Mouse (Mus musculus): ENCODE data around the gene Mgat5.

DNA sequence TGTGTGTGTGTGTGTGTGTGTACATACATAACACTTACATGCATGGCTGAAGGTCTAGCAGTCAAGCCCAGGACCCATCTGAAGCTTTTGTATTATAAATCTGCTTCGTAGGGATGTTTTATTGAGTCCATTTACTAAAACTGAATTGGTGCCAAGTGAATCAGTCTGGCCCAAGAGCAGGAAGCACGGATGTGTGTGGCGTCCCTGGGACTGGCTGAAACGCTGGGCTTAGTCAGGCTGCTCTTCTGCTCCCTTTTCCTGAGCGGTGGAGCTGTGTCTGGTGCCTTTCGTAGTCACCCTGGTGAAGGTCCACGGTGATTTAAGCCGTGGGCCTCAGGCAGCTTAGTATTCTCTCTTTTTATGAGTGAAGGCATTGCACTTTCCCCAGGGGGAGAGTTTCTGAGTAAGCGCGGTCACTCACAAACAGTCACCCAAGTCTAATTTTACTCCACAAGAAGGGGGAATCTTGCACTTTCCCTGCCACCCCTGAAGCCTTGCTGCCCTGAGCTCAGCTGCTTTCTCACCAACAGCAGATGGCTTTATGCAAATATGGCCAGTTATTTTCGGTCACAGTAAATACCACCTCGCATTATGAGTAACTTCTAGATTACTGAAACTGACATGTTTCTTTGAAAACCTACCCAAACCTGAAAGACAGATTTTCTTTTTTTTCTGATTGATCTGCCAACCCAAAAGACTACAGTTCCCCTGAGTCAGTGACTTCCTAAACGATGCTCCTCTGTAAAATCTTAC, 176.1 kb downstream of the Mgat5 start:
- no peak for TF ChIP-seq CTCF (IDR thresholded peaks at IDR 0.05; ENCODE audit: low read depth, low read length)
- no peak for TF ChIP-seq GATA1 (IDR thresholded peaks at IDR 0.05; ENCODE audit: borderline replicate concordance, low read length)
- TF ChIP-seq TAL1 (conservative IDR thresholded peaks at IDR 0.05; ENCODE audit: low read depth, low read length) = no peak
- no peak for TF ChIP-seq POLR2AphosphoS5 (IDR thresholded peaks at IDR 0.05; ENCODE audit: insufficient replicate concordance, low read depth, low read length)
- TF ChIP-seq GATA2 (IDR thresholded peaks at IDR 0.05; ENCODE audit: borderline replicate concordance, low read depth, low read length) = no peak

All from G1E (cell line).